Comparison of ENCODE assay signal across 8 mouse cellular contexts in the genomic region with DNA sequence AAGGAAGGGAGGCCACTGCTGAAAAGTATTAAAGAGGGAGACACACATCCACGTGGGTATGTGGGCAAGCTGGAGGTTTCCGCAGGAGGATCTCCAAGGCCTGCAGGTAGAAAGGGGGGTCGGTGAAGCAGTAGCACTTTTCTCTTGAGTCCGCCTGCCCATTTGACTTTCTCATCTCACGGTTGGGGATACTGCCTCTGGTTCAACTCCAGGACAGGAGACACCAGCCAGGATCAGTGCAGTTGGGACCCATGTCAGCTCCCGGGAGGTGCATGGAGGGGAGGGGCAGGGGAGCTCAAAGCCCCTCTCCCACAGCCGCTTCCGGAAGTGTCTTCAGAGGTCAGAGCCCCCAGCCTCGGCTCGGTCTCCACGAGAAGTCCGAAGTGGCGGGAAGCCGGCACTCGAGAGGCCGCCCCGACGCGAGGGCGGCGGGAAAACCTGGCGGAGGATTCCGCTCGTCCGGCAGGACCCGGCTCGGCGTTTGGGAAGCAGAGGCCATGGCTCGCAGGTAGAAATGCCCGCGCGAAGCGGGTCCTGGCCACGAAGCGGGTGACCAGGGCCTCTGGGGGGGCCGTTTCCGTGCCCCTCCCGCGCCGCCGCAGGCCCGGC. TPM values are rescaled to one million over a fixed set of nuclear protein-coding genes. Genes with fewer than 3 reads are reported as not detected.
DNase-seq lines count a peak whose midpoint lies in the region; ATAC-seq and TF ChIP-seq lines count a peak whose summit lies in the region.

No protein-coding gene starts in this region.

- ATAC-seq in G1E (ENCODE audit: extremely low read depth, insufficient number of reproducible peaks, low FRiP score, poor library complexity, severe bottlenecking): 0 out of 2 replicates have a peak, but pooled peaks have one; percentile 11
- ATAC-seq in embryonic facial prominence, embryonic 14.5 days (ENCODE audit: low read depth): peak; percentile 45
- peak; percentile 71 for ATAC-seq in hindbrain, embryonic 12.5 days (ENCODE audit: low FRiP score)
- ATAC-seq in limb, embryonic 14.5 days (ENCODE audit: low FRiP score, low read depth): peak; percentile 63

- peak; percentile 91 for DNase-seq in heart, embryonic 10.5 days (ENCODE audit: low spot score)
- no peak for DNase-seq in heart, postnatal 25 days (ENCODE audit: low spot score)
- DNase-seq in G1E (ENCODE audit: low spot score): peak; percentile 44
- DNase-seq in embryonic facial prominence, embryonic 14.5 days (ENCODE audit: low spot score): peak; percentile 78
- peak; percentile 51 for DNase-seq in limb, embryonic 14.5 days (ENCODE audit: low spot score)
- peak; percentile 88 for DNase-seq in testis, postnatal 14 days (ENCODE audit: low spot score)

- peaks cover 15% of the 10 kb centered on the region for H3K4me1 ChIP-seq in heart, embryonic 10.5 days
- H3K4me1 ChIP-seq in G1E (ENCODE audit: insufficient read depth, low read depth, low read length): peaks cover 31% of the 10 kb centered on the region
- H3K4me1 ChIP-seq in embryonic facial prominence, embryonic 14.5 days (ENCODE audit: control insufficient read depth, insufficient read depth, low read length): peaks cover 26% of the 10 kb centered on the region
- H3K4me1 ChIP-seq in hindbrain, embryonic 12.5 days: peaks cover 14% of the 10 kb centered on the region
- peaks cover 10% of the 10 kb centered on the region for H3K4me1 ChIP-seq in limb, embryonic 14.5 days (ENCODE audit: control insufficient read depth, insufficient read depth, low read length)

- peaks cover 41% of the 10 kb centered on the region for H3K79me2 ChIP-seq in myocyte (ENCODE audit: control insufficient read depth, insufficient read depth)

- TF ChIP-seq POLR2A in limb, embryonic 14.5 days (IDR thresholded peaks at IDR 0.05; ENCODE audit: borderline replicate concordance, extremely low read depth, insufficient read depth, insufficient read length): 0 out of 2 replicates have a peak, but pooled peaks have one; percentile 44
- TF ChIP-seq POLR2A in myocyte (IDR thresholded peaks at IDR 0.05; ENCODE audit: insufficient read length, low read depth): no peak

- TF ChIP-seq CTCF in G1E (IDR thresholded peaks at IDR 0.05; ENCODE audit: low read depth, low read length): no peak

- intact Hi-C loops in heart, postnatal 25 days (cut with DNase I): loop anchor here (2.0 to 5.0 kb wide), 2 partner anchors 64 to 141 kb away; a partner anchor contains a TSS

- no peaks in the 10 kb centered on the region for H3K27me3 ChIP-seq in heart, embryonic 10.5 days (ENCODE audit: insufficient read depth, poor library complexity, severe bottlenecking)
- H3K27me3 ChIP-seq in G1E (ENCODE audit: insufficient read depth, low read length): no peaks in the 10 kb centered on the region
- H3K27me3 ChIP-seq in embryonic facial prominence, embryonic 14.5 days (replicated peaks; ENCODE audit: control insufficient read depth, insufficient read depth, low read length): no peaks in the 10 kb centered on the region
- H3K27me3 ChIP-seq in hindbrain, embryonic 12.5 days: no peaks in the 10 kb centered on the region
- no peaks in the 10 kb centered on the region for H3K27me3 ChIP-seq in limb, embryonic 14.5 days (ENCODE audit: control insufficient read depth, insufficient read depth, low read length)
- H3K27me3 ChIP-seq in myocyte (ENCODE audit: control insufficient read depth, insufficient read depth, insufficient read length): no peaks in the 10 kb centered on the region

- peak overlapping the region; percentile 99 for H3K9ac ChIP-seq in embryonic facial prominence, embryonic 14.5 days (ENCODE audit: low read depth, low read length)
- H3K9ac ChIP-seq in hindbrain, embryonic 12.5 days: peak overlapping the region; percentile 99
- H3K9ac ChIP-seq in limb, embryonic 14.5 days (ENCODE audit: low read depth, low read length, severe bottlenecking): peak overlapping the region; percentile 99

- H3K36me3 ChIP-seq in heart, embryonic 10.5 days: no peaks in the 10 kb centered on the region
- no peaks in the 10 kb centered on the region for H3K36me3 ChIP-seq in G1E (replicated peaks)
- H3K36me3 ChIP-seq in embryonic facial prominence, embryonic 14.5 days (ENCODE audit: control insufficient read depth, insufficient read depth, low read length): no peaks in the 10 kb centered on the region
- no peaks in the 10 kb centered on the region for H3K36me3 ChIP-seq in hindbrain, embryonic 12.5 days
- no peaks in the 10 kb centered on the region for H3K36me3 ChIP-seq in limb, embryonic 14.5 days (ENCODE audit: control insufficient read depth, insufficient read depth, low read length)
- H3K36me3 ChIP-seq in myocyte (ENCODE audit: control insufficient read depth, insufficient read depth): no peaks in the 10 kb centered on the region

- no peaks in the 10 kb centered on the region for H3K9me3 ChIP-seq in heart, embryonic 10.5 days
- H3K9me3 ChIP-seq in G1E (replicated peaks): no peaks in the 10 kb centered on the region
- H3K9me3 ChIP-seq in embryonic facial prominence, embryonic 14.5 days (ENCODE audit: control insufficient read depth, low read length): no peaks in the 10 kb centered on the region
- H3K9me3 ChIP-seq in hindbrain, embryonic 12.5 days (replicated peaks): no peaks in the 10 kb centered on the region
- no peaks in the 10 kb centered on the region for H3K9me3 ChIP-seq in limb, embryonic 14.5 days (ENCODE audit: control insufficient read depth, low read length)

- H3K4me2 ChIP-seq in embryonic facial prominence, embryonic 14.5 days (ENCODE audit: low read depth, low read length): peak overlapping the region; percentile 69
- H3K4me2 ChIP-seq in hindbrain, embryonic 12.5 days (replicated peaks): peak overlapping the region; percentile 54
- peak overlapping the region; percentile 84 for H3K4me2 ChIP-seq in limb, embryonic 14.5 days (replicated peaks; ENCODE audit: low read depth, low read length, severe bottlenecking)
- H3K4me2 ChIP-seq in myocyte (ENCODE audit: low read depth): peak overlapping the region; percentile 82

- peak overlapping the region; percentile 92 for H3ac ChIP-seq in myocyte (ENCODE audit: control insufficient read depth, insufficient read length)

- H3K4me3 ChIP-seq in heart, embryonic 10.5 days: peak overlapping the region; percentile 96
- H3K4me3 ChIP-seq in G1E (ENCODE audit: low read depth, low read length) (peak overlapping the region; percentile 90), myocyte (peak overlapping the region; percentile 42)
- H3K4me3 ChIP-seq in embryonic facial prominence, embryonic 14.5 days (ENCODE audit: low read depth, low read length): peak overlapping the region; percentile 98
- peak overlapping the region; percentile 98 for H3K4me3 ChIP-seq in hindbrain, embryonic 12.5 days
- peak overlapping the region; percentile 97 for H3K4me3 ChIP-seq in limb, embryonic 14.5 days (replicated peaks; ENCODE audit: low read length)

- H3K27ac ChIP-seq in heart, embryonic 10.5 days: peak overlapping the region; percentile 100
- H3K27ac ChIP-seq in embryonic facial prominence, embryonic 14.5 days (replicated peaks; ENCODE audit: low read depth, low read length): peak overlapping the region; percentile 97
- H3K27ac ChIP-seq in hindbrain, embryonic 12.5 days: peak overlapping the region; percentile 97
- H3K27ac ChIP-seq in limb, embryonic 14.5 days (replicated peaks; ENCODE audit: low read depth, low read length): peak overlapping the region; percentile 99

- under 1% methylated on average over 42 of the region's 42 CpGs for WGBS in heart, embryonic 10.5 days
- under 1% methylated on average over 26 of the region's 42 CpGs for WGBS in embryonic facial prominence, embryonic 14.5 days
- WGBS in hindbrain, embryonic 12.5 days: under 1% methylated on average over 33 of the region's 42 CpGs
- WGBS in limb, embryonic 14.5 days: under 1% methylated on average over 25 of the region's 42 CpGs

TF ChIP-seq in myocyte, 11 proteins besides CTCF, POLR2A, EP300 and RAD21:
- TF ChIP-seq CEBPB (IDR thresholded peaks at IDR 0.05; ENCODE audit: insufficient read depth, poor library complexity, severe bottlenecking) (no peak), TCF3 (IDR thresholded peaks at IDR 0.05; ENCODE audit: insufficient read length, low read depth) (no peak), TCF12 (IDR thresholded peaks at IDR 0.05; ENCODE audit: insufficient read depth, poor library complexity, severe bottlenecking) (no peak), MAX (IDR thresholded peaks at IDR 0.05; ENCODE audit: low read depth) (no peak), REST (IDR thresholded peaks at IDR 0.05; ENCODE audit: insufficient read depth, insufficient read length) (no peak), MYOG (IDR thresholded peaks at IDR 0.05; ENCODE audit: control insufficient read depth in 1 of 3, insufficient read depth in 1 of 3, insufficient read length in 2 of 3, low read depth in 2 of 3) (no peak), POLR2AphosphoS2 (IDR thresholded peaks at IDR 0.05; ENCODE audit: insufficient read length, low read depth) (no peak), SRF (IDR thresholded peaks at IDR 0.05; ENCODE audit: control insufficient read depth, insufficient read length, low read depth) (no peak), MYOD1 (IDR thresholded peaks at IDR 0.05; ENCODE audit: control insufficient read depth in 1 of 3, insufficient read length in 2 of 3, low read depth in 2 of 3) (no peak), E2F4 (IDR thresholded peaks at IDR 0.05; ENCODE audit: insufficient read depth) (no peak), USF1 (IDR thresholded peaks at IDR 0.05; ENCODE audit: low read depth) (no peak)

RNA-seq across cellular contexts. Expression of a gene that starts 0.4 kb away (rescaled TPM):
- polyA plus RNA-seq in heart, embryonic 10.5 days (2016; fragmentation: Nextera tagmentation; extraction: Ambion mirVana): 137 and 157 TPM in 2 replicates
- 10 to 100 TPM; 61.1 to 63.4 TPM for total RNA-seq in heart, postnatal 25 days (2021)
- 184 and 203 TPM in 2 replicates for total RNA-seq in G1E (2014; fragmentation: Nextera tagmentation)
- total RNA-seq in G1E (2017): 144 and 150 TPM in 2 replicates
- polyA plus RNA-seq in G1E (2012): 17.5 and 22.6 TPM in 2 replicates
- 132 and 142 TPM in 2 replicates for polyA plus RNA-seq in embryonic facial prominence, embryonic 14.5 days (2014; fragmentation: Nextera tagmentation; extraction: Ambion mirVana)
- polyA plus RNA-seq in hindbrain, embryonic 12.5 days (2016; fragmentation: Nextera tagmentation; extraction: Ambion mirVana): 154 and 156 TPM in 2 replicates
- polyA plus RNA-seq in limb, embryonic 14.5 days (2012; rRNA removed): 83.3 and 104 TPM in 2 replicates
- 125 and 134 TPM in 2 replicates for polyA plus RNA-seq in limb, embryonic 14.5 days (2014; fragmentation: Nextera tagmentation; extraction: Ambion mirVana)
- 29.5 TPM for polyA plus RNA-seq in myocyte (2012; fragmentation: generic; extraction: Trizol)

Comparison
In these comparisons a context has a peak if more than half of its experiments do, and no peak if none do; other contexts are left out.
1. H3K4me3 ChIP-seq: peak in every context shown above with its lines; median percentile 98 in embryonic facial prominence, embryonic 14.5 days; 98 in hindbrain, embryonic 12.5 days; 97 in limb, embryonic 14.5 days; 96 in heart, embryonic 10.5 days; 90 in G1E; 42 in myocyte.
2. ATAC-seq: peak in every context shown above with its lines; median percentile 71 in hindbrain, embryonic 12.5 days; 63 in limb, embryonic 14.5 days; 45 in embryonic facial prominence, embryonic 14.5 days; 11 in G1E.